Mouse (Mus musculus): ENCODE results near the gene Mrrf. TPM values are rescaled to one million over a fixed set of nuclear protein-coding genes. Genes with fewer than 3 reads are reported as not detected.
"Not testable (repeated sequence)": the region's sequence is repeated elsewhere in the genome, so short reads cannot be mapped to it uniquely, and the experiment has no call there.

Mrrf gene
- total RNA-seq, 2 experiments from 2014 or later: 16.2 to 19.1 TPM

DNA sequence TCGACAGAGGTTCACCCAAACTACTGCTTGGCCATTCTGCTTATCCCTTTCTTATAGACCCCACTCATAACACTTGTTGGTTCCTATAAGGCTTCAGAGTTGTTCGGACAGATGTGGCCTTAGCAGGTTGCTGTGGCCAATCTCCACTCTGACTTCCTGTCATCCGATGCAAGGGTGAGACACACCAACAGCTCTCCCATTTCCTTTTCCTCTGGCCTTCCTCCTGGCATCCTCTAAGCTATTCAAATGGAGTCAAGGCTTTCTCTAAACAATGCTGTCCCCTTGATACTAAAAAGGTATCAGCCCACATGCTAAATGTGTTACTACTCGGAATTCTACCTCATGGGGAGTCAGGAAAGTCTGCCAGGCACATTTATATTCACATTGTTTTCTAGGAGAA lies 8.2 kb upstream of the Mrrf start:
- no peak for DNase-seq (ENCODE audit: low spot score in 2 of 2)

- no peak for DNase-seq (ENCODE audit: low spot score in 2 of 2)
These were observed 7.1 kb upstream of the Mrrf start for GRCm38 (mm10) chr2:36129051-36129450.

GRCm38 (mm10) chr2:36135887-36136286 lies 302 bp upstream of the Mrrf start:
- no peak for DNase-seq (ENCODE audit: low spot score in 2 of 2)

- no peak for DNase-seq (ENCODE audit: low spot score in 2 of 2)
These were observed 2.9 kb downstream of the Mrrf start for GRCm38 (mm10) chr2:36139096-36139495.

DNA sequence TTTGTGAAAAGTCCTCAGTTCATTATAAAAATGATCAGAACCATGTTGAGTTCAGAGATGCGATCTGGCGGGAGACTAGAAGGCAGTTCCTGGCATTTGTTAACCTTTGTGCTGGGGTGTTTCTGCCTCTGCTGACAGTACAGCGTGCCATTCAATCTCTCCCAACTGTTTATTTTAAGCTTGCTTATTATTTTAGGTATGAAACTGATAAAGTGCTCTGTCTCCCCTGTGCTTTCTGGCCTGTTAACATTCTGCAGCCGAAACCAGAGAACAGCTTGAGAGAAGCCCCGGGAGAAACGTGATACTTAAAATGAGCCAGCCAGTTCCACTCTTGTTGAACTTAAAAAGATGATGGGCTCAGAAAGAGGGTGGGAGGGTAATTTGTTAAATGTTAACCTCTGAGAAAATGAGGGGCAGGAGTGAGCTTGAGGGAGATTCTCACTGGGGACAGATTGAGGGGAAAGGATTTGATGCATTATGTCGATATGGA lies 12.7 kb downstream of the Mrrf start:
- no peak for DNase-seq (ENCODE audit: low spot score in 2 of 2)

GRCm38 (mm10) chr2:36152401-36152800 lies 16.2 kb downstream of the Mrrf start:
- not testable (repeated sequence) for DNase-seq (ENCODE audit: low spot score in 2 of 2)

DNA sequence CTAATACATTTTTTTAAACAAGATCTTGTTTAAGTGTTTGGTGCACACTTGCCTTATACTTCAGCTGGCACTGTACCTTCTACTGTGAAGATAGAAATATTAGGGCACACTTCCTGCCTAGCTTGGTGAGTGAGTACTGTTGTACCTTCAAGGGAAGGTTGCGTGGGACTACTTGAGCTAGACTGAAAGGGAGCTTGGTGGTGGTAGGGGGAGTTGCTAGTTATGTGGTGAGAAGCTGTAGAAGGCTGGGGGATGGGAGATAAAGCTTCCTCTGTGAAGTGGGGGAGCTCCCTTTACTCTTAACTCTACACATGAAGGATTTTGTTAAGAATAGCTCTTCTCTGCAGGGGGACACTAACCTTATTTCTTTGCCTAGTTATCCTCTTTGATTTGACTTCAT lies 21.3 kb downstream of the Mrrf start:
- DNase-seq (ENCODE audit: low spot score in 2 of 2): no peak

- DNase-seq (ENCODE audit: low spot score in 2 of 2): no peak
These were observed 23.1 kb downstream of the Mrrf start for GRCm38 (mm10) chr2:36159336-36159735.

GRCm38 (mm10) chr2:36167990-36168618 lies 31.9 kb downstream of the Mrrf start:
- no peak for DNase-seq (ENCODE audit: low spot score in 2 of 2)

GRCm38 (mm10) chr2:36169176-36169575 lies 33.0 kb downstream of the Mrrf start:
- DNase-seq (ENCODE audit: low spot score in 2 of 2): no peak

GRCm38 (mm10) chr2:36172136-36172535 lies 35.9 kb downstream of the Mrrf start:
- DNase-seq (ENCODE audit: low spot score in 2 of 2): no peak

DNA sequence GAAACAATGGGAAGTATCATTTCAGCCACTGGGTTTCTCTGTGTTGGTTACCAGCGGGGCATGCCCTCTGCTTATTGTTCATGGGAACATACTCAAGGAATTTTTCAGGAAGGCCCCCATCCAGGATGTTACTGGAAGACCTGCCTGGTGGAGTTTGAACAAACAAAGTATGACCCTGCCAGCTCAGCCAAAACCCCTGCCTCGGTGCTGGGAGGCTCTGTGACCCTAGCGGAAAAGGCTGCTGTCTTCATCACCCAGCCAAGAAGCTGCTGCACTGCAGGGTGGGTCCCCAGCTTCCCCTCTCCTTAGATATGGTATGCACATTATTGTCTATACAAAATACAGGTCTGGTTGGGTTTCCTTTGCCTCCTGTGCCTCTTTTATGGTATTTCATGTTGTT lies 36.4 kb downstream of the Mrrf start:
- DNase-seq (ENCODE audit: low spot score in 2 of 2): no peak

GRCm38 (mm10) chr2:36179487-36179886 lies 43.3 kb downstream of the Mrrf start:
- no peak for DNase-seq (ENCODE audit: low spot score in 2 of 2)

DNA sequence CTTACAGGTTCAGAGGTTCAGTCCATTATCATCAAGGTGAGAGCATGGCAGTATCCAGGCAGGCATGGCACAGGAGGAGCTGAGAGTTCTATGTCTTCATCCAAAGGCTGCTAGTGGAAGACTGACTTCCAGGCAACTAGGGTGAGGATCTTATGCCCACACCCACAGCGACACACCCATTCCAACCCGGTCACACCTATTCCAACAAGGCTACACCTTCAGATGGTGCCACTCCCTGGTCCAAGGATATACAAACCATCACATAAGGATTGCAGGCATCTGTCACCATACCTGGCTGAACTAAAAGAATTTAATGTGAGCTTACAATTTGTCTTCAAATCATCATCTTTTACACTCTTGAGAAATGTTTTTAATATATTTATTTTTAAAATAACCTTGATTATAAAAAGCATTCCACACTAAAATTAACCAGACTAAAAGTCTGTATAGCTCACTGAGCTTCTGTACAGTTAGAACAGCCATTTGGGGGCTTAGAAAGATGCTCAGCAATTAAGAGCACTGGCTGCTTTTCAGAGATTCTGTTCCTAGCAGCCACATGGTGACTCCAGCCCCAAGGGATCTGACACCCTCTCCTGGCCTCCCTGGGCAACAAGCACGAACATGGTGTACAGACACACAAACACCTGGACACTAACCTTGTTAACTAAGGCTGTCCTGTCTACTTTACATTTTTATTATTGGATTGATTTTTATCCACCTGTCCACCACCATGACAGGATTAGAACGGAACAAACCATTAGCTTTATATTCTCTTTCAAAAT lies 45.6 kb downstream of the Mrrf start:
- DNase-seq (ENCODE audit: low spot score in 2 of 2): not testable (repeated sequence)

- peak in 1 of 2 experiments; percentile 40 for DNase-seq (ENCODE audit: low spot score in 2 of 2)
These were observed 47.1 kb downstream of the Mrrf start for GRCm38 (mm10) chr2:36183278-36183677.

- no peak for DNase-seq (ENCODE audit: low spot score in 2 of 2)
These were observed 48.0 kb downstream of the Mrrf start for GRCm38 (mm10) chr2:36184192-36184591.

GRCm38 (mm10) chr2:36184876-36185275 lies 48.7 kb downstream of the Mrrf start:
- DNase-seq (ENCODE audit: low spot score in 2 of 2): peak in 1 of 2 experiments; percentile 24

DNA sequence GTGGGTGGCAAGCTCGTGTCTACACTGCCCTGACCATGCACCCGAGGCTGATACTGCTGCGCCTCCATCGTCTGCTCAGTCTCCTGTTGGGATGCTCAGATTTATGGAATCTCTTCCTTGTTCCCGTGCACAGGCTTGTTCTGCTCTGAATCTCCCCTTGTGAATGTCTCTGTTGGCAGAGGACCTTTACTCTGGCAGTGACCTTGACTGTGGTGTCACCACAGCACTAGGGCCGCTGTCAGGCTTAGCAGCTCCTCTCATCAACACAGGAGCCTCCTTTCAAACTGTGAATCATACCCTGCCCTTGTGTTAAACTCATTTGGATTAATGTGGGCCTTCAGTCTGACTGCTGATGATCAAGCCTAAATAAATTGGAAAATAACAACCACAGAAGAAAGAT lies 53.0 kb downstream of the Mrrf start:
- not testable (repeated sequence) for DNase-seq (ENCODE audit: low spot score in 2 of 2)

- DNase-seq (ENCODE audit: low spot score in 2 of 2): no peak
These were observed 55.1 kb downstream of the Mrrf start for GRCm38 (mm10) chr2:36191098-36191941.

DNA sequence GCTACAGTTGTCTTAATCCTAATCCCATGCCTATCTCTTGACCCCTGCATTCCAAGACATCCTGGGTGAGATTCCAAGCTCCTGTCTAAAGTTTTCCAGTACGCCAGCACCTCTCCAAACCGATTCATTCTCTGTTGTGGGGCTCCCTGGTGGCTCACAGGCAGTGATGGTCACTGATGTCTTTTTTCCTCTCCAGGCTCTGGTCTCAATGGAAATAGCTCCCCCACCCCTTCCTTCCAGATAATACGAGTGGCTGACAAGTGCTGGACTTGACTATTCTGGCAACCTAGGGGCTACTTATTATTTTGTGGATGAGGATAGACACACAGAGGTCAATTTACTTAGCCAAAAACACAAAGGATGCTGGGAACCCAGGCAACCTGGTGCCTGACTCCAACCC lies 60.8 kb downstream of the Mrrf start:
- DNase-seq (ENCODE audit: low spot score in 2 of 2): no peak

Measured in layer of hippocampus, postnatal 14 days (tissue).